Mouse (Mus musculus) heart, adult 2 months (tissue): ENCODE results near the gene Tcl1b1.

Experiments
- CTCF ChIP-seq: fragments of 200-600 bp; IDR thresholded peaks from 2 replicates; pipeline ENCODE4 v1.8.1; 2022; ENCODE audit warnings: antibody characterized with exemption, mild to moderate bottlenecking, moderate library complexity
- POLR2A ChIP-seq: fragments of 200-500 bp; IDR thresholded peaks from 2 replicates; pipeline ENCODE4 v1.6.1; 2011; ENCODE audit warnings: mild to moderate bottlenecking, low read depth, low read length, control low read depth; ENCODE audit not compliant: insufficient read depth

DNA sequence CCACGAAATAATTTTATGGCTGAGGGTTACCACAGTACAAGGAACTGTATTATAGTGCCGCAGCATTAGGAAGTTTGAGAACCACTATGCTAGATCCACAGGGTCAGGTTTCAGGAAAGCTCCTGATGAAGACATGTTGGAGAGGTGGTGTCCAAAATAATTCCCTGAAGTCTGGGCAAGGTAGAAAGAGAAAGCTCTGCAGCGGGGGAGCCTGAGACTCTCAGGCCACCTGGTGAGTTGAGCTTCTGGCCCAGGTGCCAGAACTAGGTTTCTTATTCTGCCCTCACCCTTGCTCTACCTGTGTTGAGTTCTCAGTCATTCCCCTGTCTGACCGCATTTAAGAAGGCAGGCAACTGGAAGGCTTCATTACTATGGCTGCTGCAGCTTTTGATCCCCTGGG, at the start of gene Tcl1b1:
- TF ChIP-seq POLR2A (no peak), CTCF (no peak)
